Comparison of ENCODE assay signal across 8 mouse cellular contexts in genomic region chr5:136245541-136246451, GRCm38 (mm10). TPM values are rescaled to one million over a fixed set of nuclear protein-coding genes. Genes with fewer than 3 reads are reported as not detected.
DNase-seq lines count a peak whose midpoint lies in the region; ATAC-seq and TF ChIP-seq lines count a peak whose summit lies in the region.

No protein-coding gene starts in this region.

- H3K9me3 ChIP-seq in embryonic facial prominence, embryonic 12.5 days = no peaks in the 10 kb centered on the region
- H3K9me3 ChIP-seq in intestine, postnatal 0 days (ENCODE audit: control insufficient read depth) = no peaks in the 10 kb centered on the region
- H3K9me3 ChIP-seq in neural tube, embryonic 12.5 days = no peaks in the 10 kb centered on the region

- H3K4me1 ChIP-seq in liver, adult 2 months (ENCODE audit: control insufficient read depth, insufficient read depth, low read length) = peaks cover 14% of the 10 kb centered on the region
- H3K4me1 ChIP-seq in embryonic facial prominence, embryonic 12.5 days = peaks cover 15% of the 10 kb centered on the region
- H3K4me1 ChIP-seq in intestine, postnatal 0 days (replicated peaks; ENCODE audit: control insufficient read depth, insufficient read depth, low read length) = no peaks in the 10 kb centered on the region
- peaks cover 39% of the 10 kb centered on the region for H3K4me1 ChIP-seq in neural tube, embryonic 12.5 days

- H3K36me3 ChIP-seq in liver, adult 2 months (ENCODE audit: control insufficient read depth, insufficient read depth, low read length) = no peaks in the 10 kb centered on the region
- H3K36me3 ChIP-seq in embryonic facial prominence, embryonic 12.5 days = no peaks in the 10 kb centered on the region
- H3K36me3 ChIP-seq in intestine, postnatal 0 days (ENCODE audit: control insufficient read depth, insufficient read depth) = no peaks in the 10 kb centered on the region
- H3K36me3 ChIP-seq in neural tube, embryonic 12.5 days = 0 out of 2 replicates have a peak, but pooled peaks cover 6% of the 10 kb centered on the region

- H3K4me2 ChIP-seq in embryonic facial prominence, embryonic 12.5 days (replicated peaks) = peak overlapping the region; percentile 88
- H3K4me2 ChIP-seq in intestine, postnatal 0 days (replicated peaks; ENCODE audit: low read depth) = peak overlapping the region; percentile 99
- H3K4me2 ChIP-seq in neural tube, embryonic 12.5 days (replicated peaks) = peak overlapping the region; percentile 74

- no peak for ATAC-seq in embryonic facial prominence, embryonic 12.5 days (ENCODE audit: insufficient number of reproducible peaks, insufficient read depth, low FRiP score, low TSS enrichment)
- ATAC-seq in intestine, postnatal 0 days = no peak
- ATAC-seq in neural tube, embryonic 12.5 days (ENCODE audit: low FRiP score, low read depth) = peak; percentile 15

- peak overlapping the region; percentile 76; the same call in 1 of the 2 replicates for H3K4me3 ChIP-seq in liver, adult 2 months (ENCODE audit: insufficient read depth, low read depth, low read length)
- H3K4me3 ChIP-seq in embryonic facial prominence, embryonic 12.5 days = peak overlapping the region; percentile 83
- H3K4me3 ChIP-seq in intestine, postnatal 0 days (ENCODE audit: low read depth, low read length) = peak overlapping the region; percentile 68; the same call in 1 of the 2 replicates
- peak overlapping the region; percentile 88 for H3K4me3 ChIP-seq in neural tube, embryonic 12.5 days

- TF ChIP-seq CTCF in liver, adult 2 months (IDR thresholded peaks at IDR 0.05; ENCODE audit: low read depth, low read length) = no peak
- 0 out of 2 replicates have a peak, but pooled peaks have one; percentile 17 for TF ChIP-seq CTCF in intestine, postnatal 0 days (IDR thresholded peaks at IDR 0.05; ENCODE audit: low read depth)

- no peaks in the 10 kb centered on the region; the same call in 1 of the 2 replicates for H3K79me2 ChIP-seq in liver, adult 2 months (ENCODE audit: control insufficient read depth, insufficient read depth, low read length)

- peak; percentile 57 for DNase-seq in liver, adult 2 months (ENCODE audit: extremely low read depth, low read depth, low spot score)
- DNase-seq in liver = no peak
- no peak for DNase-seq in adipocyte (ENCODE audit: low spot score)
- no peak for DNase-seq in adrenal gland, postnatal 4 days (ENCODE audit: low spot score in 2 of 2)
- no peak for DNase-seq in cerebellum, adult 9-10 months

- no peaks in the 10 kb centered on the region for H3K27me3 ChIP-seq in liver, adult 2 months (ENCODE audit: control insufficient read depth, insufficient read depth, low read length)
- H3K27me3 ChIP-seq in embryonic facial prominence, embryonic 12.5 days = no peaks in the 10 kb centered on the region
- peaks cover 10% of the 10 kb centered on the region for H3K27me3 ChIP-seq in intestine, postnatal 0 days (replicated peaks; ENCODE audit: control insufficient read depth, insufficient read depth, low read length)
- H3K27me3 ChIP-seq in neural tube, embryonic 12.5 days (replicated peaks) = no peaks in the 10 kb centered on the region

- H3K9ac ChIP-seq in liver, adult 2 months (ENCODE audit: low read depth, low read length) = no peak overlapping the region
- H3K9ac ChIP-seq in embryonic facial prominence, embryonic 12.5 days = peak overlapping the region; percentile 59; the same call in 1 of the 2 replicates
- no peak overlapping the region for H3K9ac ChIP-seq in intestine, postnatal 0 days (ENCODE audit: low read depth, low read length)
- peak overlapping the region; percentile 85; the same call in 1 of the 2 replicates for H3K9ac ChIP-seq in neural tube, embryonic 12.5 days

- H3K27ac ChIP-seq in liver, adult 2 months (replicated peaks; ENCODE audit: insufficient read depth, low read depth, low read length) = peak overlapping the region; percentile 55
- H3K27ac ChIP-seq in embryonic facial prominence, embryonic 12.5 days = no peak overlapping the region; the same call in 1 of the 2 replicates
- peak overlapping the region; percentile 35; the same call in 1 of the 2 replicates for H3K27ac ChIP-seq in intestine, postnatal 0 days (ENCODE audit: low read depth, low read length)
- no peak overlapping the region for H3K27ac ChIP-seq in neural tube, embryonic 12.5 days

- WGBS in liver, adult 2 months = 8% methylated on average over 15 of the region's 15 CpGs
- WGBS in embryonic facial prominence, embryonic 12.5 days = 11% methylated on average over 15 of the region's 15 CpGs
- WGBS in intestine, postnatal 0 days = 29% methylated on average over 15 of the region's 15 CpGs
- WGBS in neural tube, embryonic 12.5 days = 10% methylated on average over 15 of the region's 15 CpGs

- TF ChIP-seq POLR2A in liver, adult 2 months (IDR thresholded peaks at IDR 0.05; ENCODE audit: extremely low read depth, insufficient read depth, low read length) = no peak

RNA-seq across cellular contexts. Expression of gene Sh2b2, which starts 0.6 kb away (rescaled TPM):
- total RNA-seq in liver, adult 2 months (2014; rRNA removed) = 0.65 and 1.4 TPM in 2 replicates
- polyA plus RNA-seq in liver, adult 2 months (2012; rRNA removed) = 3.3 and 6.1 TPM in 2 replicates
- 14.8 and 15.8 TPM in 2 replicates for polyA plus RNA-seq in embryonic facial prominence, embryonic 12.5 days (2016; fragmentation: Nextera tagmentation; extraction: Ambion mirVana)
- polyA plus RNA-seq in intestine, postnatal 0 days (2015; fragmentation: Nextera tagmentation; extraction: Ambion mirVana) = 1.0 and 1.1 TPM in 2 replicates
- polyA plus RNA-seq in neural tube, embryonic 12.5 days (2016; fragmentation: Nextera tagmentation; extraction: Ambion mirVana) = 28.0 and 29.2 TPM in 2 replicates
- total RNA-seq in adrenal gland, postnatal 4 days (2021) = 10 to 100 TPM; 15.6 to 18.6 TPM

RNA-seq across cellular contexts. Expression of gene Prkrip1, which starts 47.0 kb away (rescaled TPM):
- 2.0 and 2.1 TPM in 2 replicates for total RNA-seq in liver, adult 2 months (2014; rRNA removed)
- 3.2 and 4.8 TPM in 2 replicates for polyA plus RNA-seq in liver, adult 2 months (2012; rRNA removed)
- polyA plus RNA-seq in embryonic facial prominence, embryonic 12.5 days (2016; fragmentation: Nextera tagmentation; extraction: Ambion mirVana) = 54.5 and 60.2 TPM in 2 replicates
- 37.7 and 40.0 TPM in 2 replicates for polyA plus RNA-seq in intestine, postnatal 0 days (2015; fragmentation: Nextera tagmentation; extraction: Ambion mirVana)
- 65.1 and 78.9 TPM in 2 replicates for polyA plus RNA-seq in neural tube, embryonic 12.5 days (2016; fragmentation: Nextera tagmentation; extraction: Ambion mirVana)
- total RNA-seq in adrenal gland, postnatal 4 days (2021) = 10 to 100 TPM; 35.4 to 36.7 TPM

Comparison
In these comparisons a context has a peak if more than half of its experiments do, and no peak if none do; other contexts are left out.
1. H3K27ac ChIP-seq: peak in liver, adult 2 months (single experiment) and intestine, postnatal 0 days (single experiment); none in embryonic facial prominence, embryonic 12.5 days (single experiment) and neural tube, embryonic 12.5 days (single experiment).
2. H3K9ac ChIP-seq: peak in embryonic facial prominence, embryonic 12.5 days (single experiment) and neural tube, embryonic 12.5 days (single experiment); none in liver, adult 2 months (single experiment) and intestine, postnatal 0 days (single experiment).
3. Peak in every context shown above with its lines, with median percentiles within 50 percentile points of each other: H3K4me3 ChIP-seq and H3K4me2 ChIP-seq.